Mouse (Mus musculus) midbrain, postnatal 0 days (tissue): Measurements from ENCODE around the gene F2rl3. TPM values are rescaled to one million over a fixed set of nuclear protein-coding genes. Genes with fewer than 3 reads are reported as not detected.

ENCODE experiments used
- ATAC-seq: fragments of 200-750 bp; cut with Nextera tagmentation; 2 replicates; pipeline ENCODE4 v1.8.0; 2017; ENCODE audit warnings: moderate number of reproducible peaks, mild to moderate bottlenecking, moderate TSS enrichment, moderate library complexity; ENCODE audit not compliant: low FRiP score
- DNase-seq: peaks from one replicate; pipeline ENCODE4 v3.0.0-alpha.2; 2015; ENCODE audit warnings: low spot score
- H3K27ac ChIP-seq: fragments of 300-500 bp; sonication (generic); 2 replicates; pipeline ENCODE4 v1.5.1; 2014; ENCODE audit warnings: low read depth, mild to moderate bottlenecking, low read length, mixed read lengths
- H3K27me3 ChIP-seq: fragments of 300-500 bp; sonication (generic); 2 replicates; pipeline ENCODE4 v1.6.1; 2014; ENCODE audit warnings: low read length, control low read depth, mixed read lengths; ENCODE audit not compliant: insufficient read depth
- H3K36me3 ChIP-seq: fragments of 300-500 bp; sonication (generic); 2 replicates; pipeline ENCODE4 v1.6.1; 2014; ENCODE audit warnings: low read length, control low read depth, mixed read lengths; ENCODE audit not compliant: insufficient read depth
- H3K4me1 ChIP-seq: fragments of 300-500 bp; sonication (generic); 2 replicates; pipeline ENCODE4 v1.6.1; 2014; ENCODE audit warnings: mild to moderate bottlenecking, control low read depth, antibody characterized with exemption, low read length, mixed read lengths; ENCODE audit not compliant: insufficient read depth
- H3K4me2 ChIP-seq: fragments of 300-500 bp; sonication (generic); 2 replicates; pipeline ENCODE4 v1.6.1; 2014; ENCODE audit warnings: low read depth, mild to moderate bottlenecking, low read length, mixed read lengths; ENCODE audit not compliant: poor library complexity, severe bottlenecking
- H3K4me3 ChIP-seq: fragments of 300-500 bp; sonication (generic); 2 replicates; pipeline ENCODE4 v1.5.1; 2014; ENCODE audit warnings: low read depth, mild to moderate bottlenecking, low read length, moderate library complexity
- H3K9ac ChIP-seq: fragments of 300-500 bp; sonication (generic); replicated peaks from 2 replicates; pipeline ENCODE4 v1.6.1; 2014; ENCODE audit warnings: mild to moderate bottlenecking, low read length, moderate library complexity, mixed read lengths; ENCODE audit not compliant: poor library complexity, severe bottlenecking
- H3K9me3 ChIP-seq: fragments of 300-500 bp; sonication (generic); 2 replicates; pipeline ENCODE4 v1.6.1; 2016; ENCODE audit warnings: low read length, control low read depth
- CTCF ChIP-seq: IDR thresholded peaks from 2 replicates; pipeline ENCODE4 v1.5.1; 2016; ENCODE audit warnings: antibody characterized with exemption, mild to moderate bottlenecking
- WGBS: fragments of 180-500 bp; shearing (Covaris S2); extraction: QIAGEN DNeasy Blood & Tissue Kit; methylation state at CpG from one replicate; pipeline ENCODE4 v1.1.7; 2014; 5-methylcytosine and 5-hydroxymethylcytosine counted together
- polyA plus RNA-seq: library from polyadenylated mRNA; unstranded; fragments of >200 nt; fragmentation: Nextera tagmentation; extraction: Ambion mirVana; gene quantifications from 2 replicates; pipeline ENCODE4 v1.2.1, GENCODE M21; 2015
- total RNA-seq: library from RNA; depleted of rRNA; stranded (reverse); fragments of >200 nt; gene quantifications from 2 replicates; pipeline ENCODE4 v1.2.3, GENCODE M21; 2014

Gene F2rl3
- total and polyA plus RNA-seq, 2 experiments from 2014 or later = 0.28 to 0.49 TPM

DNA sequence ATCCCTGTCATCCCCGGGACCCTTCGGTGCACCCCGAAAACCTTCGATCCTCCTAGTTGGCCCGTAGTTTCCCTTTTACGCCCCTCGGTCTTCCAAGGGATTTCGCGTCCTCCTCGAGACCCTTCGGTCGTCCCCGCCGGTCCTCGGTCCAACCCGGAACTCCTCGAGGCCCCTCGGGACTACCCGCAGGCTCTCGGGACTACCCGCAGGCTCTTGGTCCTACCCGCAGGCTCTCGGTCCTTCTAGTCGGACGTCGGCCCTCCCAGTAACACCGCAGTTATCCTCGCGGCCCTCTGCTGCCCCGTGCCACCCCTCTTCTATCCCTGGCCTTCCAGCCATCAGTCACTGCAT lies 38.1 kb upstream of the F2rl3 start:
- peak overlapping the region; percentile 99 for H3K4me3 ChIP-seq
- peaks cover 31% of the 10 kb centered on the region for H3K36me3 ChIP-seq
- no peak overlapping the region for H3K27ac ChIP-seq
- under 1% methylated on average over 30 of the region's 30 CpGs for WGBS
- TF ChIP-seq CTCF = no peak
- H3K4me2 ChIP-seq = peak overlapping the region; percentile 96
- DNase-seq (peak; percentile 24), ATAC-seq (peak; percentile 49)
- H3K9me3 ChIP-seq = no peaks in the 10 kb centered on the region
- no peaks in the 10 kb centered on the region for H3K27me3 ChIP-seq
- H3K9ac ChIP-seq = peak overlapping the region; percentile 98
- peaks cover 6% of the 10 kb centered on the region; the same call in 1 of the 2 replicates for H3K4me1 ChIP-seq

DNA sequence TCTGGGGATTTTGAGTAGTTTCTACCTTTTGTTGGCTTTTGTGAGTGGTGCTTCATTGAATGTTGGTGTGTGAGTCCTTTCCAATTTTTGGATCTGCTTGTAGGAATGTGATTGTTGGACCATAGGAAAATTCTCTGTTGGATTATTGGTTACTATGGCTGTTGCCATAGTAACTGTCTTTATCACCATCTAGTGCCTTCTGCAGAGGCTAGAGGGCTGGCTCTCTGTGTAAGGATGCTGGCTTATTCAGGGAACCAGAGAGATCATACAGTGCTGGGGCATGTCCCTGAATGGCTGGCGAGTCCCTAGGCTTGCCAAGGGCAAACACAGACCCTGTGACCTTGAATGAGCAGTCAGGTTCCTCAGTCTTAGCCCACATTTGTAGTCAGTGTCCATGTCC lies 33.0 kb upstream of the F2rl3 start:
- WGBS = 67% methylated on average over 1 of the region's 1 CpGs
- Histone ChIP-seq H3K4me1 (peaks cover 6% of the 10 kb centered on the region; the same call in 1 of the 2 replicates), H3K4me2 (no peak overlapping the region), H3K9ac (no peak overlapping the region), H3K27me3 (no peaks in the 10 kb centered on the region), H3K9me3 (no peaks in the 10 kb centered on the region), H3K36me3 (peaks cover 71% of the 10 kb centered on the region), H3K27ac (no peak overlapping the region), H3K4me3 (no peak overlapping the region)
- ATAC-seq = peak; percentile 21; the same call in 1 of the 2 replicates
- DNase-seq = peak; percentile 24
- no peak for TF ChIP-seq CTCF

DNA sequence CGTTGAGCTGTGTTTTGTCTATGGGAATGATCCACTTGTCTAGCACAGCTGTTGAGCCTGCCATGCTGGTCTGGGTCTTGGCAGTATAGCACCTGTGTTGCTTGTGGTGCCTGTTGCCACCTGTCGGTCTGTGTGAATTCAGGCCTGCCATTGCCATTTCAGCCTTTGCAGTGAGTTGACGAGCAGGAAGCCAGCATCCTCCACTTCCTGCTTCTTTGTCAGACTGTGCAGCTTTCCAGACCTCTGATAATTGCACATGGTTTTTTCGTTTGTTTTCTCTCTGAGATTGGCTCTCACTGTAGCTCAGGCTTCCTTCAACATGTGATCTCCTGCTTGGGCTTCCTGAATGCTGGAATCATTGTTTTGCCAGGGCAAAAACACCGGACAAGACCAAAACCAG lies 26.7 kb upstream of the F2rl3 start:
- no peaks in the 10 kb centered on the region for H3K4me1 ChIP-seq
- no peaks in the 10 kb centered on the region for H3K9me3 ChIP-seq
- no peak overlapping the region for H3K27ac ChIP-seq
- H3K36me3 ChIP-seq = peaks cover 76% of the 10 kb centered on the region
- WGBS = 86% methylated on average over 5 of the region's 5 CpGs
- no peak for TF ChIP-seq CTCF
- ATAC-seq = no peak
- no peak overlapping the region for H3K4me3 ChIP-seq
- no peaks in the 10 kb centered on the region for H3K27me3 ChIP-seq
- no peak overlapping the region for H3K9ac ChIP-seq
- H3K4me2 ChIP-seq = no peak overlapping the region
- no peak for DNase-seq

DNA sequence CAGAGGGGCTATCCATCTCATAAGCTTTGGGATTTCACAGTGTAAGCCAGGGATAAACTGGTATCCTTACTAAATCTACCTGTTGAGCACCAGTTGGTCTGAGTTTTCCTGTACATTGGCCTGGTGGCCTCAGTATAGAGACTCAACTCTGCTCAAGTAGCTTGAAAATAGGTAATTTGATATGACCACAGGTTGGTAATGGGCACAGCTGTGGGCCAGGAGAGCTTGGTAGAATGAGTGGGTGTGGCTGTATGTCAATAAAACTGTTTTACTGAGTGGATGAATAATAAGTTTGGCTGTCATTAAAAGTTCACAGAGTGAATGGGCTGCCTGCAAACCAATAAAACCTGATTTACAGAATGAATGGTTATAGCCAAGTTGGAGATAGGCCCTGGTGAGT lies 24.8 kb upstream of the F2rl3 start:
- H3K4me3 ChIP-seq = no peak overlapping the region
- ATAC-seq = no peak
- no peak for DNase-seq
- H3K27me3 ChIP-seq = no peaks in the 10 kb centered on the region
- H3K36me3 ChIP-seq = peaks cover 69% of the 10 kb centered on the region
- TF ChIP-seq CTCF = no peak
- H3K9me3 ChIP-seq = no peaks in the 10 kb centered on the region
- no peak overlapping the region for H3K9ac ChIP-seq
- H3K4me1 ChIP-seq = no peaks in the 10 kb centered on the region
- H3K27ac ChIP-seq = no peak overlapping the region
- H3K4me2 ChIP-seq = no peak overlapping the region

DNA sequence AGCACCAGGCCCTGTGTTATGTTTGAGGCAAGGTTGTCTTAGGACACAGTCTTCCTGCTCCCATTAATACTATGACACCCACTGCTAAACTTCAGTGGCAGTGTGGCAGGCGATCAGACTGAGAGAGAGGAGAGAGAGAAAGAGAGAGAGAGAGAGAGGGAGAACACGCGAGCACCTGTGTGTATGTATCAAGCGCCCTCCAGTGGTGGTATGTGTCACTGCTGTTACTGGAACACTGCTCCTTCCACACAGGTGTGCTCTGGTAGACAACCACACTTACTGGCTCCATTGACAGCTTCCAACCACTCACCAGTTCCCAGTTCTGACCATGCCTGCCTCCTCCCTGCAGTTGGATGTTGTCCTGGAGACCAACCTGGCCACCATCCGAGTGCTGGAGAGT lies 15.6 kb upstream of the F2rl3 start:
- 34% methylated on average over 5 of the region's 5 CpGs for WGBS

DNA sequence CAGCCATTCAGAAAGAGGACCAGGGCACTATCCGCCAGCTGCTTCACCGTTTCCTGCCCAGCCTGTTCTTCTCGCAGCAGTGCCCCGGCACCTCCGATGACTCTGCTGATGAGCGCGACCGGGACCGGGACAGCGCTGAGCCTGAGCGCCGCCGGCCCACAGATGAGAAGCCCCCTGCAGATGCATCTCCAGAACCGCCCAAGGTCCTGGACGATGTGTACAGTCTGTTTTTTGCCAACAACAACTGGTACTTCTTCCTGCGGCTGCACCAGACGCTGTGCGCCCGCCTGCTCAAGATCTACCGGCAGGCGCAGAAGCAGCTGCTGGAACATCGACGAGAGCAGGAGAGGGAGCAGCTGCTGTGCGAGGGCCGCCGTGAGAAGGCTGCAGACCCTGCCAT lies 11.8 kb upstream of the F2rl3 start:
- H3K9ac ChIP-seq = no peak overlapping the region
- DNase-seq = no peak
- WGBS = 94% methylated on average over 26 of the region's 26 CpGs
- no peak for ATAC-seq
- H3K4me3 ChIP-seq = no peak overlapping the region
- H3K27ac ChIP-seq = no peak overlapping the region
- peaks cover 88% of the 10 kb centered on the region for H3K36me3 ChIP-seq
- no peak for TF ChIP-seq CTCF
- H3K27me3 ChIP-seq = no peaks in the 10 kb centered on the region
- no peaks in the 10 kb centered on the region for H3K9me3 ChIP-seq
- H3K4me2 ChIP-seq = no peak overlapping the region
- H3K4me1 ChIP-seq = no peaks in the 10 kb centered on the region

More for the DNA sequence above, 15.6 kb upstream of the F2rl3 start:
- TF ChIP-seq CTCF = peak; percentile 87
- H3K27me3 ChIP-seq = no peaks in the 10 kb centered on the region
- H3K4me2 ChIP-seq = no peak overlapping the region
- H3K9ac ChIP-seq = no peak overlapping the region
- H3K36me3 ChIP-seq = peaks cover 70% of the 10 kb centered on the region
- H3K4me3 ChIP-seq = no peak overlapping the region
- no peaks in the 10 kb centered on the region for H3K4me1 ChIP-seq
- DNase-seq = peak; percentile 71
- no peak overlapping the region for H3K27ac ChIP-seq
- peak; percentile 60; the same call in 1 of the 2 replicates for ATAC-seq
- no peaks in the 10 kb centered on the region for H3K9me3 ChIP-seq
